Mouse (Mus musculus): ENCODE data around the gene Exoc4. TPM values are rescaled to one million over a fixed set of nuclear protein-coding genes. Genes with fewer than 3 reads are reported as not detected.

Gene Exoc4
- polyA plus RNA-seq, 1 experiment from 2014 or later: 40.2 TPM

DNA sequence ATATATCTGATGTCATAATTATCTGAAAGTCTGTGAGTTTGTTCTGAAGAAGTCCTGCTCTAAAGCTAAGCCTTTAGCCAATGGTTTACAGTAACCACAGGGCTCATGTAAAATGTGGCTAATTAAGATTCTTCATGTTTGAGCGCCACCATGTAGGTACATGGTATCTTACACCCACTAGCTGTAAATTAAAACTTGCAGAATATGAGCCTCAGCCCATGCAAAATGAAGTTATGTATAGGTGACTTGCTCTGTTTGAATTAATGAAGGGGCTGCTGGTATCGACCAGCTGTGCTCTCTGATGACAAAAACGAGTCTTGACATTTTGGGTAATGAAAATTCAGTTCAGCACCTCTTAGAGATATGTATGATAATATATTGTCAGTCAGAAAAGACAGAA lies 216.0 kb downstream of the Exoc4 start:
- WGBS: 83% methylated on average over 3 of the region's 3 CpGs
- no peaks in the 10 kb centered on the region for H3K9me3 ChIP-seq (ENCODE audit: control insufficient read depth, low read depth, low read length)
- no peaks in the 10 kb centered on the region for H3K4me1 ChIP-seq (ENCODE audit: control insufficient read depth, insufficient read depth, low read length)
- no peak overlapping the region for H3K4me2 ChIP-seq (replicated peaks; ENCODE audit: low read depth, low read length)
- no peaks in the 10 kb centered on the region for H3K27me3 ChIP-seq (ENCODE audit: control insufficient read depth, insufficient read depth, low read length)
- H3K36me3 ChIP-seq (ENCODE audit: control insufficient read depth, insufficient read depth, low read length): no peaks in the 10 kb centered on the region
- no peak overlapping the region for H3K9ac ChIP-seq (replicated peaks; ENCODE audit: low read depth, low read length)
- no peak overlapping the region for H3K4me3 ChIP-seq (ENCODE audit: low read depth, low read length)
- ATAC-seq (ENCODE audit: insufficient number of reproducible peaks, insufficient read depth, low FRiP score, low read depth): no peak
- H3K27ac ChIP-seq (ENCODE audit: low read length): no peak overlapping the region

DNA sequence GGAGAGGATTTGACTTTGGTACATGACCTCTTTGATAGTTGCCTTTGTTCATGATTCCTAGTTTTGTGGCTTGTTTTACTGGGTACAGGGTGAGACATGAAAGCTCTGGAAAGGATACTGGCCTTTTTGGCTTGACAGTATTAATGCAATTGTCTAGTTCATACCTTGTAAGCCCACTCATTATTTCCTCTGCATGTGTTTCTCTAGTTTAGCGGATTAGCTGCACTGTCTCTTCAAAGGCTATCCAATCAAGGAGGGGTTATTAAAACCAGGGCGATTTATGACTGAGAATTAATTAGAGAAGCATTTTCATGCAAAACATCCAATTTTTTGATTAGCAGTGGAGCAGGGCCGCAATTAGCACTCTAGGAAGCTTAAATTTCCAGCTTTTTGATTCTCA lies 216.5 kb downstream of the Exoc4 start:
- Histone ChIP-seq H3K9ac (replicated peaks; ENCODE audit: low read depth, low read length) (no peak overlapping the region), H3K4me3 (ENCODE audit: low read depth, low read length) (no peak overlapping the region), H3K9me3 (ENCODE audit: control insufficient read depth, low read depth, low read length) (no peaks in the 10 kb centered on the region), H3K27me3 (ENCODE audit: control insufficient read depth, insufficient read depth, low read length) (no peaks in the 10 kb centered on the region), H3K36me3 (ENCODE audit: control insufficient read depth, insufficient read depth, low read length) (no peaks in the 10 kb centered on the region), H3K4me1 (ENCODE audit: control insufficient read depth, insufficient read depth, low read length) (no peaks in the 10 kb centered on the region), H3K27ac (ENCODE audit: low read length) (no peak overlapping the region), H3K4me2 (replicated peaks; ENCODE audit: low read depth, low read length) (no peak overlapping the region)
- ATAC-seq (ENCODE audit: insufficient number of reproducible peaks, insufficient read depth, low FRiP score, low read depth): no peak
- WGBS: 88% methylated on average over 3 of the region's 3 CpGs

DNA sequence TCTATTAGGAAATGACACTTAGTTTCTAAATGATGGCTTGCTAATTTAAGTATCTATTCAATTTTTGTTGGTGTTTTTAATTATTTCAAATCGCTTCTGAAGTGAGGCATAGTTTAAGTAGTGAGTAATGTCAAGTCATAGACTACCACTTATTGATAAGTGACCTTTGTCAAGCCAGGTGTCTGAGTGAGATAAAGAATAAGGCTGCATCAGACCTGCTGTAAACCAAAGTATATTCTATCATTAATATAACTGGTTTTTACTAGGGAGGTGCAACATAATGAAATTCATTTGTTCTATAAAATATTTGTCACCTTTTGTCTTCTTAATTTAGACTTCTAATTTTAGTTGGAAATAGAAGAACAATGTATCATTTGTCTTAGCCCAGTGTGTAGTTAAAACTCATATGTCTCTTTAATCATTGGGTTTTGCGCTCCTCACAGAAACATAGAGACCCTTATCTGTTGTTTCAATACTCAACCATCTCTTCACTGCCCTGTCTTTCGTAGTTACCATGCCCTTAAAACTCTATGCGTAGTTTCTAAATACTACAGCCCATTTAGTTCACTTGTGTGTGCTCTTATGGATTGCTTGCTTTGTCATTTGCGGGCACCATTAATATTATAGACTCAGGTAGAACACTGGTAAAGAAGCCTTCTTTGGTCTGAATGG lies 217.4 kb downstream of the Exoc4 start:
- no peaks in the 10 kb centered on the region for H3K4me1 ChIP-seq (ENCODE audit: control insufficient read depth, insufficient read depth, low read length)
- H3K9me3 ChIP-seq (ENCODE audit: control insufficient read depth, low read depth, low read length): no peaks in the 10 kb centered on the region
- ATAC-seq (ENCODE audit: insufficient number of reproducible peaks, insufficient read depth, low FRiP score, low read depth): no peak
- H3K36me3 ChIP-seq (ENCODE audit: control insufficient read depth, insufficient read depth, low read length): no peaks in the 10 kb centered on the region
- H3K9ac ChIP-seq (replicated peaks; ENCODE audit: low read depth, low read length): no peak overlapping the region
- WGBS: 81% methylated on average over 5 of the region's 5 CpGs
- H3K27ac ChIP-seq (ENCODE audit: low read length): no peak overlapping the region
- H3K4me3 ChIP-seq (ENCODE audit: low read depth, low read length): no peak overlapping the region
- H3K4me2 ChIP-seq (replicated peaks; ENCODE audit: low read depth, low read length): no peak overlapping the region
- H3K27me3 ChIP-seq (ENCODE audit: control insufficient read depth, insufficient read depth, low read length): no peaks in the 10 kb centered on the region

DNA sequence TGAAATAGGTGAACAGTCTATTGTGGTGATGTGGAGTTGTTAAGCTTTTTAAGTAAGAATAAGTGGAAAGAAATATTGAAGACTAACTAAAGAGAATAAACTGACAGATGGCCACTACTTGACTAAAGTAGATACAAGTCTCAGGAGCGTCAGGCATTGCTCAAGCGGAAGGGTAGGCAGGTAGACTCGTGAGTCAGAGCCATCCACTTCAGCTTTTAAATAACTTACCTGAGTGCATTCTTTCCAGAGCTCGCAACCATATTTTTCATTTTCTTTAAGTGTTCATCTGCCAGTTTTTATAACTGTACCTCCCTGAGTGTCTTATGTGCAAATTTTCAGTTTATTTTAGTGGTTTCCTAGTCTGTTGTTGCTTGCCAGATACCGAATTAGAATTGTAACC lies 219.6 kb downstream of the Exoc4 start:
- no peak overlapping the region for H3K9ac ChIP-seq (replicated peaks; ENCODE audit: low read depth, low read length)
- no peaks in the 10 kb centered on the region for H3K36me3 ChIP-seq (ENCODE audit: control insufficient read depth, insufficient read depth, low read length)
- H3K4me1 ChIP-seq (ENCODE audit: control insufficient read depth, insufficient read depth, low read length): no peaks in the 10 kb centered on the region
- no peak overlapping the region for H3K4me3 ChIP-seq (ENCODE audit: low read depth, low read length)
- no peaks in the 10 kb centered on the region for H3K9me3 ChIP-seq (ENCODE audit: control insufficient read depth, low read depth, low read length)
- H3K27me3 ChIP-seq (ENCODE audit: control insufficient read depth, insufficient read depth, low read length): no peaks in the 10 kb centered on the region
- no peak overlapping the region for H3K27ac ChIP-seq (ENCODE audit: low read length)
- WGBS: 87% methylated on average over 5 of the region's 5 CpGs
- no peak overlapping the region for H3K4me2 ChIP-seq (replicated peaks; ENCODE audit: low read depth, low read length)
- no peak for ATAC-seq (ENCODE audit: insufficient number of reproducible peaks, insufficient read depth, low FRiP score, low read depth)

DNA sequence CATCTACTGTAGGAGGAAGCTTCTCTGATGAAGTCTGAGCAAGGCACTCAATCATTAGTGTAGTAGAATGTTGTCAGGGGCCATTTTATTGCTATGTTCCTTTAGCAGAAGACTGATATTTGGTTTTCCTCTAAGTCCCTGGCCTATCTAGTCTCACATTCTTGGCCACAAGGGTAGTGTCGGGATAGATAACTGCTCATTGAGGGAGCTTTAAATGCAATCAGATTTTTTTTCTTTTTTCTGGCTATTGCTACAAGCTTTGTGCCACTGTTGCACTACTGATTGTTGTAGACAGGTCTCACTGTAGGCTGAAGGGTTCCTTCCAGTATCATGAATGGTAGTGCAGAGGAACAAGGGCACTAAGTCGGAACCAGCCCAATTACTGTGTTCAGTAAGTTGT lies 227.2 kb downstream of the Exoc4 start:
- no peak for ATAC-seq (ENCODE audit: insufficient number of reproducible peaks, insufficient read depth, low FRiP score, low read depth)
- Histone ChIP-seq H3K4me3 (ENCODE audit: low read depth, low read length) (no peak overlapping the region), H3K4me2 (replicated peaks; ENCODE audit: low read depth, low read length) (no peak overlapping the region), H3K9ac (replicated peaks; ENCODE audit: low read depth, low read length) (no peak overlapping the region), H3K27me3 (ENCODE audit: control insufficient read depth, insufficient read depth, low read length) (no peaks in the 10 kb centered on the region), H3K27ac (ENCODE audit: low read length) (no peak overlapping the region), H3K9me3 (ENCODE audit: control insufficient read depth, low read depth, low read length) (no peaks in the 10 kb centered on the region), H3K36me3 (ENCODE audit: control insufficient read depth, insufficient read depth, low read length) (no peaks in the 10 kb centered on the region), H3K4me1 (ENCODE audit: control insufficient read depth, insufficient read depth, low read length) (no peaks in the 10 kb centered on the region)
- 92% methylated on average over 2 of the region's 2 CpGs for WGBS

DNA sequence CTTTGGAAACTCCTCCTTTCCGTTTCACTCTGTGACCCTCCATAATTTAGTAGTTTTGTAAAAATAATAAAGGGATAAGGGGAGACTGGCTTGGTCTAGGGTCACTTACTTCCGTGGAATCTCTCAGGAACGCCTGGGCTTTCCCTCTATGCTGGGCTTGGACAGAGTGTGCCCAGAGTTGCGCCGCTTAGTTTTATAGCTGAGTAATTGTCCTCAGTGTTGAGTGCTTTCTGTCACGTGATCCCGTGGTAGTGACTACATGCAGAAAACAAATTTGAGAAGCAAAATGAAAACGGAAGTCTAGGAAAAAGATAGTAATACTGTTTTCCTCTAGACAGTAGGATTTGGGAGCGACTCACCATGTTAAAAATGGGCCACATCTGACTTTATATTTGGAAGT lies 235.7 kb downstream of the Exoc4 start:
- WGBS: 80% methylated on average over 9 of the region's 9 CpGs
- Histone ChIP-seq H3K4me1 (ENCODE audit: control insufficient read depth, insufficient read depth, low read length) (no peaks in the 10 kb centered on the region), H3K27me3 (ENCODE audit: control insufficient read depth, insufficient read depth, low read length) (no peaks in the 10 kb centered on the region)

DNA sequence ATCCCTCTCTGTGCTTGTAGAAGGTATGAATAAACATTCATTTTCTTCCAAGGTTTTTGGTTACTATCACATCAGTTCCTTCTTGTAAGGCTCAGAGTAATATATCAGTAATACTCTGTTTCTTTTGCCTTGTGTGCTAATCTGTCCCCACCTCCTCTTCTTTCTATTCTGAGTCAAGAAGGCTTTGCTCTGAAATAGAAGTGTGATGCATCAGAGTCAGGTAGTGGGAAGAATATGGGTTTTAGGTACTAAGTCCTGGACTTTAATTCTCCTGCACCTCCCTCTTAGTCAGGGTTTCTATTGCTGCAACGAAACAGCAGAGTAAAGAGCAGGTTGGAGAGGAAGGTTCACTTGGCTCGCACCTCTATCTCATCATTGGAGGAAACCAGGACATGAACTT lies 240.9 kb downstream of the Exoc4 start:
- no peak for ATAC-seq (ENCODE audit: insufficient number of reproducible peaks, insufficient read depth, low FRiP score, low read depth)
- H3K4me2 ChIP-seq (replicated peaks; ENCODE audit: low read depth, low read length): no peak overlapping the region
- no peak overlapping the region for H3K27ac ChIP-seq (ENCODE audit: low read length)
- WGBS: 94% methylated on average over 2 of the region's 2 CpGs
- H3K4me3 ChIP-seq (ENCODE audit: low read depth, low read length): no peak overlapping the region
- H3K9ac ChIP-seq (replicated peaks; ENCODE audit: low read depth, low read length): no peak overlapping the region
- no peaks in the 10 kb centered on the region for H3K27me3 ChIP-seq (ENCODE audit: control insufficient read depth, insufficient read depth, low read length)
- H3K36me3 ChIP-seq (ENCODE audit: control insufficient read depth, insufficient read depth, low read length): no peaks in the 10 kb centered on the region
- no peaks in the 10 kb centered on the region for H3K4me1 ChIP-seq (ENCODE audit: control insufficient read depth, insufficient read depth, low read length)
- no peaks in the 10 kb centered on the region for H3K9me3 ChIP-seq (ENCODE audit: control insufficient read depth, low read depth, low read length)

More for the DNA sequence above, 235.7 kb downstream of the Exoc4 start:
- Histone ChIP-seq H3K36me3 (ENCODE audit: control insufficient read depth, insufficient read depth, low read length) (no peaks in the 10 kb centered on the region), H3K4me3 (ENCODE audit: low read depth, low read length) (no peak overlapping the region), H3K9me3 (ENCODE audit: control insufficient read depth, low read depth, low read length) (no peaks in the 10 kb centered on the region), H3K4me2 (replicated peaks; ENCODE audit: low read depth, low read length) (no peak overlapping the region), H3K9ac (replicated peaks; ENCODE audit: low read depth, low read length) (no peak overlapping the region), H3K27ac (ENCODE audit: low read length) (no peak overlapping the region)
- ATAC-seq (ENCODE audit: insufficient number of reproducible peaks, insufficient read depth, low FRiP score, low read depth): no peak

DNA sequence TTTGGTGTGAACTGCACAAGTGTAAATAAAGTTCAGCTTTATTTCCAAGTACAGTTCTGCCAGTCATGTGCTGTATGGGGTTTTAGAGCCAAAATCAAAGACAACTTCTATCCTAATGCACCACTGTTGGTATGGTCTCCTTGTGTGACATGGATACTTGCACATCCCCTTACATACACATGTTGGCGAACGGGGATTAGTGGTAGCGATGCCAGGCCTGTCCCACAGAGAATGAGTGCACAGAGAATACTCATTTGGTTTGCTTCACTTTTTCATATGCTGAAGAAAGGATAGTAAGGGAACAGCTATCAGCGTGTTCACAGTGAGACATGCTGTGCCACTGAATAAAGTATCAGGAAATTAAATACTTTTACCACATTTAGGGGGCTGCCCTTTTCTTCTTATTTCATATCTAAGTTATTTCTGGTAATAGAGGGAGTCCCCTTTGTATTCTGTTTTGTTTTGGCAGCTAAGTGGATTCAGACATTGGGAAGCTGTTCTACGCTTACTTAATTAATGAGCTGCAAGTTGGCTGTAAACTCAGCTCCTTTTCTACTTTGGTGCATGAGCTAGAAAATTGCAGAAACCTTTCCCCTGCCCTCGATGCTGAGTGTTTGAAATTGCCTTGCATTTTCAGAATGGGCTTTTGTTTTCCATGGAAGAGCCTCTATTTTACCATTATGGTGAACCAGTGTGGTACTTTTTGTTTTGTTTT lies 247.4 kb downstream of the Exoc4 start:
- H3K27ac ChIP-seq (ENCODE audit: low read length): no peak overlapping the region
- no peak for ATAC-seq (ENCODE audit: insufficient number of reproducible peaks, insufficient read depth, low FRiP score, low read depth)
- H3K9ac ChIP-seq (replicated peaks; ENCODE audit: low read depth, low read length): no peak overlapping the region
- WGBS: 75% methylated on average over 6 of the region's 6 CpGs
- no peaks in the 10 kb centered on the region for H3K4me1 ChIP-seq (ENCODE audit: control insufficient read depth, insufficient read depth, low read length)
- no peaks in the 10 kb centered on the region for H3K9me3 ChIP-seq (ENCODE audit: control insufficient read depth, low read depth, low read length)
- H3K36me3 ChIP-seq (ENCODE audit: control insufficient read depth, insufficient read depth, low read length): no peaks in the 10 kb centered on the region
- no peak overlapping the region for H3K4me3 ChIP-seq (ENCODE audit: low read depth, low read length)
- H3K4me2 ChIP-seq (replicated peaks; ENCODE audit: low read depth, low read length): no peak overlapping the region
- H3K27me3 ChIP-seq (ENCODE audit: control insufficient read depth, insufficient read depth, low read length): no peaks in the 10 kb centered on the region

DNA sequence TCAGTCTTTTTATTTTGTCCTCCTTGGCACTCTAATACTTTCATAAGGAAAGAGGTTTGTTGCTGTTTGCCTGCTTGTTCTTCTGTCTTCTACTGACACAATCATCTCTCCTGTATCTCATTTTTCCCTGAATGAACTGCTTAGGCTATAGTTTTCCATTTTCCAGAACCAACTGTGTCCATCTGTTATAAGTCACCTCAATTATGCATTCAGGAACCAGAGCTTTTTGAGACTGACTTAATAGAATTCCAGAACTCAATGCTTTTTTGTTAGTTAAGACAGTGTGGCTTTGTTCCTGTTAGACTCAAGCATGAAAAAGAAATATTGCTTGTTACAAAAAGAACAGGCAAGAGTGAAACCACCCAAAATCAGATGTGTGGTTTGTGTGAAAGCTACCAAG lies 248.5 kb downstream of the Exoc4 start:
- Histone ChIP-seq H3K4me2 (replicated peaks; ENCODE audit: low read depth, low read length) (no peak overlapping the region), H3K4me1 (ENCODE audit: control insufficient read depth, insufficient read depth, low read length) (no peaks in the 10 kb centered on the region), H3K4me3 (ENCODE audit: low read depth, low read length) (no peak overlapping the region), H3K27ac (ENCODE audit: low read length) (no peak overlapping the region), H3K9ac (replicated peaks; ENCODE audit: low read depth, low read length) (no peak overlapping the region), H3K27me3 (ENCODE audit: control insufficient read depth, insufficient read depth, low read length) (no peaks in the 10 kb centered on the region), H3K9me3 (ENCODE audit: control insufficient read depth, low read depth, low read length) (no peaks in the 10 kb centered on the region), H3K36me3 (ENCODE audit: control insufficient read depth, insufficient read depth, low read length) (no peaks in the 10 kb centered on the region)
- no peak for ATAC-seq (ENCODE audit: insufficient number of reproducible peaks, insufficient read depth, low FRiP score, low read depth)
